Mouse (Mus musculus) bone marrow, adult 2 months (tissue): ENCODE measurements around the gene Stx1a.

Experiments
- CTCF ChIP-seq: fragments of 200-500 bp; IDR thresholded peaks from 2 replicates; pipeline ENCODE4 v1.5.1; 2011; ENCODE audit warnings: low read length, control low read depth; ENCODE audit not compliant: control insufficient read depth, insufficient read depth
- POLR2A ChIP-seq: fragments of 200-500 bp; IDR thresholded peaks from 2 replicates; pipeline ENCODE4 v1.6.1; 2011; ENCODE audit warnings: low read depth, mild to moderate bottlenecking, control low read depth, low read length, borderline replicate concordance; ENCODE audit not compliant: control insufficient read depth

DNA sequence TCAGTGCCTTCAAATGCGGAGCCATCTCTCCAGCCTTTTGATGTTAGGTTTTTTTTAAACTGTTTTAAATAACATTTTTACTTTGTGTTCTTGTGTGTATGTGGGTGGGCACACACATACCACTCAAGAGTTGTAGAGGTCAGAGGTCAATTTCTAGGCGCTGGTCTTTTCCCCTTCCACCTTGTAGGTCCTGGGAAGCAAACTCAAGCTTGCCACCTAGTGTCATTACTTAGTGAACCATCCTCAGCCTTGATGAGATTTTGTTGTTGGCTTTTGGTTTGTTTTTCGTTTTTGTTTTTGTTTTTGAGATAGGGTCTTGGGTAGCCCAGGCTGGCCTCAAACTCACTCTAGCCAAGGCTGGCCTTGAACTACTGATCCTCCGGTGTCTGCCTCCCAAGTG, 52.4 kb downstream of the Stx1a start:
- no peak for TF ChIP-seq POLR2A
- no peak for TF ChIP-seq CTCF
